Mouse (Mus musculus): Measurements from ENCODE around the gene Gpr55. TPM values are rescaled to one million over a fixed set of nuclear protein-coding genes. Genes with fewer than 3 reads are reported as not detected.

Gene Gpr55
- polyA plus RNA-seq, 1 experiment = not detected

DNA sequence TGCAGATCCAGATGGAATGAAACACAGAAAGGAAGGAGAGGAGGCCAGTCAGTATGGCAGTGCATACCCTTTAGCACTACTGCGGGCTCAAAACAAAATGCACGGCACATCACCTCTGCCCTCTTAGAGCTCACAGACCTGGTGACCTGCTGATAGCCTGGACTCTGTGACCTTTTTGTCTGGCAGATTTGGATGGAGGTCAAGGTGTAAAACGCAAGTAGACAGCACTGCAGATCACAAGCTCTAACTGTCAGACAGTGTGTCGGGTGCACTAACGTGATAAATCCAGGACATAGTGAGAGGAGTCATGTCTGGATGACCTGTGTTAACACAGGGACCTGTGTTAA, 38.0 kb downstream of the Gpr55 start:
- H3K4me3 ChIP-seq (ENCODE audit: insufficient read depth, low read length) = no peak overlapping the region
- H3K4me1 ChIP-seq (ENCODE audit: control insufficient read depth, insufficient read depth, low read length) = no peaks in the 10 kb centered on the region
- no peak overlapping the region for H3K27ac ChIP-seq (ENCODE audit: insufficient read depth, low read depth, low read length)
- no peak for TF ChIP-seq POLR2A (IDR thresholded peaks at IDR 0.05; ENCODE audit: borderline replicate concordance, low read depth, low read length)
- no peak for TF ChIP-seq CTCF (IDR thresholded peaks at IDR 0.05; ENCODE audit: low read depth, low read length)

DNA sequence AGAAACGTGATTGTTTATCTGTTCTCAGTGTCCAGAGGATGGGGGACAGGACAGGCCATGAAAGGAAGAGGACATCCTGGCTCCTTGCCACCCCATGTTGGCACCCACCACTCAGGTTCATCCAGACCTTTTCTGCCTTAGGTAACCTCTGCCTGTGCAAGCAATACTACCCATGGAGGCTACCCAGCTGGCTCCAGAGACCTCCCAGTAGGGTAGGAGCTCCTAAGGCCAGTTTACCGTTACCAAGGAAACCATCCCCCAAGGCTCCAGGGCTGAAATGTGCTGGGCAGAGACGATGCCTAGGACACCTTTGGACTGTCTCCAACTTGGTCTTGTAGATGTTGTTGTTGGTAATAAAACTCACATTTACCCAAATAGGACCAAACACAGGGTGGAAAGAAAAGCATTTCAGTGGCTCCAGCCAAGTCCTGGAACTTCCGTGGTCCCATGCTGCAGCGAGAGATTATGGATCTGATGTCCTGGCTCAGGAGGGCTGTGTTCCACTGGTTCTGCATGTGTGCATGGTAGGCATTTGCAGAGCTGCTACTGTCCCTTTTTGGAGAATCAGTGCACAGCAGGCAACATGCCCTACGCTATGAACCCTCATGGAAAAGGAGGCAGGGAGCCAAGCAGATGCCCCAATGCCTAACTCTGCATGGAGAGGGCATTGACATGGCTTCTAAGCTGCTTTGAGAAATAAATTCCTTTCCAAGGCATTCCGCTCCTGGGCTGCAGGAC, 38.5 kb downstream of the Gpr55 start:
- no peak for TF ChIP-seq POLR2A (IDR thresholded peaks at IDR 0.05; ENCODE audit: borderline replicate concordance, low read depth, low read length)
- no peak for TF ChIP-seq CTCF (IDR thresholded peaks at IDR 0.05; ENCODE audit: low read depth, low read length)
- H3K4me1 ChIP-seq (ENCODE audit: control insufficient read depth, insufficient read depth, low read length) = no peaks in the 10 kb centered on the region
- H3K27ac ChIP-seq (ENCODE audit: insufficient read depth, low read depth, low read length) = no peak overlapping the region
- no peak overlapping the region for H3K4me3 ChIP-seq (ENCODE audit: insufficient read depth, low read length)

DNA sequence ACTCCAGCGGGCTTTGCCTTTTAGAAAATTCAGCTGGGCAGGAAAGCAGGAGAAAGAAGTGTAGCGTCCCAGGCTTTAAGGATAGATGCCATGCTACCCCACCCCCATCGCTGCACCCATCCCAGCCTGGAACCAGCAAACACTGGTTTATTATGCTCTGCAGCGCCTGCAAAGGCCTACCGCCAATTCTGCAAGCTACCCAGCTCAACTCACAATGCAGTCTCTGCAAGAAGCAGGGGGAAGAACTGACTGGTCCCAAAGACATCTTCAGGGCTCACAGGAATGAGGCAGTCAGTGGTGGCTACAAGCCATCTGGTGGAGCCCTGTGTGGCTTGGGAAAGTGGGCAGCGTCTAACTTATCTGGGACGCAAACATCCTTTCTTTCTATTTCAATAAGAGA, 39.1 kb downstream of the Gpr55 start:
- H3K4me1 ChIP-seq (ENCODE audit: control insufficient read depth, insufficient read depth, low read length) = no peaks in the 10 kb centered on the region
- no peak overlapping the region for H3K4me3 ChIP-seq (ENCODE audit: insufficient read depth, low read length)
- no peak for TF ChIP-seq CTCF (IDR thresholded peaks at IDR 0.05; ENCODE audit: low read depth, low read length)
- no peak for TF ChIP-seq POLR2A (IDR thresholded peaks at IDR 0.05; ENCODE audit: borderline replicate concordance, low read depth, low read length)
- no peak overlapping the region for H3K27ac ChIP-seq (ENCODE audit: insufficient read depth, low read depth, low read length)

DNA sequence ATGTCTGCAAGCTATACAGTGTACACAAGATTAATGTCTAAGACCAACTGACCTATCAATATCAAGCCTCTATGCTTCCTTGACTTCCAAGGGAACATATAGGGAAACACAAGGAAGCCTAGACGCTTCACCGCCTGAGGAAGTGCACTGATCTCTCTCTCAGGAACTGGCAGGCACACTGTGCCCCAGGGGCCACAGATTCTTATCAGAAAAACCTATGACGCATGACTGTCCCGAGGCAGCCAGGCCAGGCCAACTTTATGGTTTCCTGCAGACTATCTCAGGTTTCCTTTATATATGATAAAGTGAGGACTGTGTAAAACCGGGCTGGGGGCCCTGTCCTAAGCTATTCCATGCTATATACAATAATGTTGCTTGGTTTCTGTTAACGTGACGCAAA, 41.2 kb downstream of the Gpr55 start:
- H3K27ac ChIP-seq (ENCODE audit: insufficient read depth, low read depth, low read length) = no peak overlapping the region
- H3K4me3 ChIP-seq (ENCODE audit: insufficient read depth, low read length) = no peak overlapping the region
- no peak for TF ChIP-seq POLR2A (IDR thresholded peaks at IDR 0.05; ENCODE audit: borderline replicate concordance, low read depth, low read length)
- no peak for TF ChIP-seq CTCF (IDR thresholded peaks at IDR 0.05; ENCODE audit: low read depth, low read length)
- no peaks in the 10 kb centered on the region for H3K4me1 ChIP-seq (ENCODE audit: control insufficient read depth, insufficient read depth, low read length)

DNA sequence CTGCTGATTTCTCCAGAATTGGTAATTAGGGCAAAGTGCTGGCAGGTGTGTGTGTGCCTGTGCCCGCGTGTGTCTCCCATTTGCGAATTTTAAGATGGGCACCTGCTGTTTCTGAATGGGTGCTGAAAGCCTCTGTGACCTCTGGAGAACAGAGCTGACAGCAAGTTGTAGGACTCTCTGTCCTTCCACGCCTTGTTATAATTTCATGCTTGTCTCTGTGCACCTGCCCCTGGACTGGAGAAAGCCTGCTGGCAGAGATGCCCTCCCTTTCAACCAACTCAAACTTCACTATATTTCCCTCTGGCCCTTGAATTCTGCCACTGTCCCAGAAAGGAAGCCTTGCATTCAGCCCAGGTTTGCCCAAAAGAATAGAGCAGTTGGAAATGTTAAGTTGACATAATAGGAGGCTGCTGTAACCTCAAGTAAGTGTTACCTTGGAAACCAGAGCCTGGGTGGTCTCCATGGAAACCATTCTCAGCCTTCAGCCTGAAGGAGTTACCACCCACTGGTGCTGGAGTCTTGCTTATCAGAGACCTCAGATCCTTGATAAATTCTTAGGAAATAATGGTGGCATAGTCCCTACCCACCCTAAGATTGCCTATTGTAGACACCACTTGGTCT, 43.9 kb downstream of the Gpr55 start:
- no peak overlapping the region for H3K27ac ChIP-seq (ENCODE audit: insufficient read depth, low read depth, low read length)
- no peak for TF ChIP-seq POLR2A (IDR thresholded peaks at IDR 0.05; ENCODE audit: borderline replicate concordance, low read depth, low read length)
- no peak for TF ChIP-seq CTCF (IDR thresholded peaks at IDR 0.05; ENCODE audit: low read depth, low read length)
- H3K4me3 ChIP-seq (ENCODE audit: insufficient read depth, low read length) = no peak overlapping the region
- H3K4me1 ChIP-seq (ENCODE audit: control insufficient read depth, insufficient read depth, low read length) = no peaks in the 10 kb centered on the region

DNA sequence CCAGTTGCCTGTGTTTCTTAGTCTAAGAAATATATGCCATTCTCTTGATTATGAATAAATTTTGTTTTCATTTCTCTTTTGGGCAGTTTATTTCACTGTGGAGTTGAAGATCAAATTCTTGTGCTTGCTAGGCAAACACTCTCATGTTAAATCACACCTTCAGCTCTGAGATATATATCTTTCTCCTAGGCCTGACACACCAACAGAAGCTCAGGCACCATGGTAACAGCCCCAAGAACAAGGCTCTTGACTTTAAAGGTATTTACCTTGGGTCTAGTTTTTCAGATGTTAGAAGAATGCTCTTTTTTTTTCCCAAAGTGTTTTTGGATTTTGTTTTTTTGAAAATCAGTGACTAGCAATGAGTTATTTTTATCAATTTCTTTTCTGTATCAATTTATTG, 44.9 kb downstream of the Gpr55 start:
- TF ChIP-seq POLR2A (IDR thresholded peaks at IDR 0.05; ENCODE audit: borderline replicate concordance, low read depth, low read length) (no peak), CTCF (IDR thresholded peaks at IDR 0.05; ENCODE audit: low read depth, low read length) (no peak)

DNA sequence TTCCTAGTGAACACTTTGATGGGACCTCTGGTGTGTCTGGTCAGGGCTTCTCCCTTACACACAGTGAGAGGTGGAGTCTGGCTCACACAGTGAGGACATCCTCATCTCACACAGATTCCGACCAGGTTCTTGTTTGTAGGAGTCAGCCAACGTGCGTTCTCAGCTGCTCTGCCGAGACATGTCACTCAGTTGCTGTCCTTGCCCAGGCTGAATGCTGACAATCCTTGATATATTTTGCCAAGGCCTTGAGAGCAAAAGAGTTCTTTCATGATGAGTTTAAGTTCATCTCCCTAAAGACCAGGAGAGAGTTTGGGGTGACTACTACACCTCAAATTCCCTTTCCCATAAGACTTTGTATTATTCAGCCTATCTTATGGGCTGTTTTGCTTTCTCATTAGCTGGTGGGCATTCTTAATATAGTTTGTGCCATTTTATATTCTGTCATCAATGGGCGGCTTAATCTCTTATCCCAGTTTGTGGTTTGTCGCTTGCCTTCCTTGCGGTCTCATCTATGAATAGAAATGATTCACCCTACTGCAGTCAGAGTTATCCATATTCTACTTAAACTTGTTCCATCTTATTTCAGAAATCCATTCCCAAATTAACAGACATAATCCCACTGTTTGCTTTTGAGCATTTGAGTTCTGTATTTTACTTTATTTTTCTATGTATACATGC, 47.6 kb downstream of the Gpr55 start:
- H3K27ac ChIP-seq (ENCODE audit: insufficient read depth, low read depth, low read length) = no peak overlapping the region
- TF ChIP-seq CTCF (IDR thresholded peaks at IDR 0.05; ENCODE audit: low read depth, low read length) (no peak), POLR2A (IDR thresholded peaks at IDR 0.05; ENCODE audit: borderline replicate concordance, low read depth, low read length) (no peak)
- H3K4me3 ChIP-seq (ENCODE audit: insufficient read depth, low read length) = no peak overlapping the region
- H3K4me1 ChIP-seq (ENCODE audit: control insufficient read depth, insufficient read depth, low read length) = no peaks in the 10 kb centered on the region

More for the DNA sequence above, 44.9 kb downstream of the Gpr55 start:
- Histone ChIP-seq H3K4me3 (ENCODE audit: insufficient read depth, low read length) (no peak overlapping the region), H3K4me1 (ENCODE audit: control insufficient read depth, insufficient read depth, low read length) (no peaks in the 10 kb centered on the region), H3K27ac (ENCODE audit: insufficient read depth, low read depth, low read length) (no peak overlapping the region)

DNA sequence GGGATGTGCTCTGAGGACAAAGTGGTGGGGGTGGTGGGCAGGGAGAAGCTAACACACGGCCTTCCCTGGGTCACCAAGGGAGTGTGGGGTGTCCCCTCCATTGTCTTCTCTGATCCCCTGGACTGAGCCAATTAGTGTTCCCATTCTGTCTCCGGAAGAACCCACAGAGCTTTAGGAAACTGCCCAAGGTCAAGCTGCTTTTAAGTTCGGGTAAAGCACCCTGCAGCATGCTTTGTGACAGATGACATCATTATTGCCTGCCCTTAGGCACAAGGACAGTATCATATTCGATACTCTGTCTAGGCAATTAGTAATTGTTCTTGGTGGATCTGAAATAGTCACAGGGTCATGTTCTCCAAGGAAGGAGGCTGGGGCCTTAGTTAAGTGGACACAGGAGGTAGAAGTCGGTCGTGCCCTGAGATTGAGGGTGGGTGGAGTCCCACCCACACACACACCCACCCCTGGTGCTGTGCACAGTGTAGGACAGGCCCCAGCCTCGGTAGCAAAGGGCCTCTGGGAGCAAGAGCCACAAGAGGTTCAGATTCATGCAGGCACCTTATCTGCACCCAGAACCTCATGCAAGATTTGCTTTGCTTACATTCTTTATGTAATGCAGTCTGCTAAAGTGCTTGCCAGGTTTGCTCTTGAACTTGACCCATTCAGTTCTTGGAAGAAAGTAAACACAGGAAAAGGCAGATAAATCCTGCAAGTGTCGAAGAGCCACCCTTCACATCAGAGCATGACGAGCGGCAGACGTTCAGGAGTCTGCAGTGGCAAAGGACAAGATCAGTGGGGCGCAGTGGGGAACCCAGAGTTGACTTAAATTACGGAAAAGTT, 51.8 kb downstream of the Gpr55 start:
- H3K4me3 ChIP-seq (ENCODE audit: insufficient read depth, low read length) = no peak overlapping the region
- TF ChIP-seq CTCF (IDR thresholded peaks at IDR 0.05; ENCODE audit: low read depth, low read length) (no peak), POLR2A (IDR thresholded peaks at IDR 0.05; ENCODE audit: borderline replicate concordance, low read depth, low read length) (no peak)
- H3K27ac ChIP-seq (ENCODE audit: insufficient read depth, low read depth, low read length) = no peak overlapping the region
- H3K4me1 ChIP-seq (ENCODE audit: control insufficient read depth, insufficient read depth, low read length) = no peaks in the 10 kb centered on the region

DNA sequence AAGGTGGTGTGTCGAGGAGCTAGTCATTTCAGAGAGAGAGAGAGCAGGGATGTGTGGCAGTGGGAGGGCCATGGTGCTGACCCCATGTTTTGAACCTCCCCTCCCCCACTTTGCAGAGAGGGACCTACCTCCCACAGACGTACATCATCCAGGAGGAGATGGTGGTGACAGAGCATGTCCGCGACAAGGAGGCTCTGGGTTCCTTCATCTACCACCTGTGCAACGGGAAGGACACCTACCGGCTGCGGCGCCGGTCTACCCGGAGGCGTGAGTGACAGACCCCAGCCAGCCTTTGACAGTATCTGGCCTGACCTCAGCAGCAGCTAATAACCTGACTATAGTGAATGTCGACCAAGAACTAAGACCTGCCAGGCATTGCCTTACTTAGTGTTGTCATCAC, 53.9 kb downstream of the Gpr55 start:
- H3K27ac ChIP-seq (ENCODE audit: insufficient read depth, low read depth, low read length) = no peak overlapping the region
- H3K4me3 ChIP-seq (ENCODE audit: insufficient read depth, low read length) = no peak overlapping the region
- H3K4me1 ChIP-seq (ENCODE audit: control insufficient read depth, insufficient read depth, low read length) = no peaks in the 10 kb centered on the region
- no peak for TF ChIP-seq CTCF (IDR thresholded peaks at IDR 0.05; ENCODE audit: low read depth, low read length)
- no peak for TF ChIP-seq POLR2A (IDR thresholded peaks at IDR 0.05; ENCODE audit: borderline replicate concordance, low read depth, low read length)

All from bone marrow macrophage, adult 2 months (primary cell).